Mouse (Mus musculus) C2C12 (cell line): ENCODE measurements around the gene Tecpr2.
A peak's percentile ranks its signal among the peaks of the same experiment; 100 is the strongest.

ENCODE experiments used
- CEBPB ChIP-seq: IDR thresholded peaks from one replicate; pipeline ENCODE4 v1.6.1; 2011; ENCODE audit warnings: low read depth, mild to moderate bottlenecking, control low read depth, moderate library complexity
- CTCF ChIP-seq: IDR thresholded peaks from one replicate; pipeline ENCODE4 v1.5.1; 2011; ENCODE audit not compliant: control insufficient read depth, insufficient read depth, insufficient read length
- FOSL1 ChIP-seq: IDR thresholded peaks from one replicate; pipeline ENCODE4 v1.8.0; 2011; ENCODE audit warnings: mild to moderate bottlenecking, low read length; ENCODE audit not compliant: poor library complexity, insufficient read depth, severe bottlenecking
- MAX ChIP-seq: IDR thresholded peaks from one replicate; pipeline ENCODE4 v1.6.1; 2011; ENCODE audit warnings: mild to moderate bottlenecking, control low read depth
- MYOD1 ChIP-seq: IDR thresholded peaks from one replicate; pipeline ENCODE4 v1.6.1; 2011; ENCODE audit warnings: low read depth; ENCODE audit not compliant: control insufficient read depth, insufficient read length
- MYOG ChIP-seq: IDR thresholded peaks from one replicate; pipeline ENCODE4 v1.6.1; 2011; ENCODE audit not compliant: control insufficient read depth, insufficient read length; ENCODE audit errors: extremely low read depth
- USF1 ChIP-seq: IDR thresholded peaks from one replicate; pipeline ENCODE4 v1.6.1; 2011; ENCODE audit warnings: low read depth, mild to moderate bottlenecking, control low read depth, moderate library complexity

GRCm38 (mm10) chr12:110946216-110946615, 57.2 kb downstream of the Tecpr2 start:
- no peak for TF ChIP-seq CTCF
- TF ChIP-seq MAX: no peak
- no peak for TF ChIP-seq USF1
- TF ChIP-seq CEBPB: no peak
- TF ChIP-seq MYOG: no peak
- peak; percentile 52 for TF ChIP-seq MYOD1
- peak; percentile 26 for TF ChIP-seq FOSL1
